Mouse (Mus musculus): Measurements from ENCODE around the gene Rab20. TPM values are rescaled to one million over a fixed set of nuclear protein-coding genes. Genes with fewer than 3 reads are reported as not detected.

Gene Rab20
- polyA plus RNA-seq, 1 experiment from 2014 or later, result 0.77 TPM

GRCm38 (mm10) chr8:11430688-11431087 lies 47.8 kb downstream of the Rab20 start:
- Histone ChIP-seq H3K27me3 (ENCODE audit: control insufficient read depth, insufficient read depth, low read depth, low read length) (no peaks in the 10 kb centered on the region), H3K36me3 (ENCODE audit: control insufficient read depth, insufficient read depth, low read length) (no peaks in the 10 kb centered on the region), H3K4me2 (ENCODE audit: low read length) (no peak overlapping the region), H3K9me3 (replicated peaks; ENCODE audit: control insufficient read depth, low read length, poor library complexity, severe bottlenecking) (no peaks in the 10 kb centered on the region), H3K4me3 (ENCODE audit: low read depth, low read length) (no peak overlapping the region), H3K4me1 (ENCODE audit: control insufficient read depth, insufficient read depth, low read length) (no peaks in the 10 kb centered on the region), H3K27ac (ENCODE audit: low read length) (no peak overlapping the region), H3K9ac (ENCODE audit: low read depth, low read length) (no peak overlapping the region)
- 53% methylated on average over 5 of the region's 5 CpGs for WGBS
- ATAC-seq, result no peak

DNA sequence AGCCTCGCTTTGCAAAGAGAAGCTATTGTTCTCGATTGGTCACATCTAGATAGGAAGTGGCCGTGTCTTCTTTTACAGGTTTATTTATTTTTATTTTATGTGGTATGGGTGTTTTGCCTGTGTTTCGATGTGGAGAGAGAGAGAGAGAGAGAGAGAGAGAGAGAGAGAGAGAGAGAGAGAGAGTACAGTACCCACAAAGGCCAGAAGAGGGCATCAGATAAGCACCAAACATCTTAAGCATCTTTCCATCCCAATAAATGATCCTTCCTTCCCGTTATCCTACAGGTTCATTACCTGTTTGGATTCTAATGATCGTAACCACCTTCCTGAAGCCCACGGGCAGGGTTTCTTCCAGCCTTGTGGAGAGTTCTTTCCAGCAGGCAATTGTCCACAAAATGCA lies 55.4 kb downstream of the Rab20 start:
- Histone ChIP-seq H3K4me1 (ENCODE audit: control insufficient read depth, insufficient read depth, low read length) (peaks cover 3% of the 10 kb centered on the region), H3K4me2 (ENCODE audit: low read length) (no peak overlapping the region), H3K27ac (ENCODE audit: low read length) (no peak overlapping the region), H3K36me3 (ENCODE audit: control insufficient read depth, insufficient read depth, low read length) (no peaks in the 10 kb centered on the region), H3K27me3 (ENCODE audit: control insufficient read depth, insufficient read depth, low read depth, low read length) (no peaks in the 10 kb centered on the region), H3K4me3 (ENCODE audit: low read depth, low read length) (no peak overlapping the region), H3K9me3 (replicated peaks; ENCODE audit: control insufficient read depth, low read length, poor library complexity, severe bottlenecking) (no peaks in the 10 kb centered on the region), H3K9ac (ENCODE audit: low read depth, low read length) (no peak overlapping the region)
- WGBS, result 60% methylated on average over 7 of the region's 7 CpGs
- no peak for ATAC-seq

- ATAC-seq, result no peak
- WGBS, result 87% methylated on average over 6 of the region's 6 CpGs
- H3K4me1 ChIP-seq (ENCODE audit: control insufficient read depth, insufficient read depth, low read length), result peaks cover 3% of the 10 kb centered on the region
- no peak overlapping the region for H3K9ac ChIP-seq (ENCODE audit: low read depth, low read length)
- no peaks in the 10 kb centered on the region for H3K9me3 ChIP-seq (replicated peaks; ENCODE audit: control insufficient read depth, low read length, poor library complexity, severe bottlenecking)
- H3K4me3 ChIP-seq (ENCODE audit: low read depth, low read length), result no peak overlapping the region
- H3K4me2 ChIP-seq (ENCODE audit: low read length), result no peak overlapping the region
- H3K27me3 ChIP-seq (ENCODE audit: control insufficient read depth, insufficient read depth, low read depth, low read length), result no peaks in the 10 kb centered on the region
- H3K27ac ChIP-seq (ENCODE audit: low read length), result no peak overlapping the region
- H3K36me3 ChIP-seq (ENCODE audit: control insufficient read depth, insufficient read depth, low read length), result no peaks in the 10 kb centered on the region
Measured at GRCm38 (mm10) chr8:11421968-11422367, 56.5 kb downstream of the Rab20 start.

- no peak for ATAC-seq
- no peak overlapping the region for H3K27ac ChIP-seq (ENCODE audit: low read length)
- no peaks in the 10 kb centered on the region for H3K36me3 ChIP-seq (ENCODE audit: control insufficient read depth, insufficient read depth, low read length)
- no peak overlapping the region for H3K4me2 ChIP-seq (ENCODE audit: low read length)
- H3K9me3 ChIP-seq (replicated peaks; ENCODE audit: control insufficient read depth, low read length, poor library complexity, severe bottlenecking), result no peaks in the 10 kb centered on the region
- H3K4me3 ChIP-seq (ENCODE audit: low read depth, low read length), result no peak overlapping the region
- H3K27me3 ChIP-seq (ENCODE audit: control insufficient read depth, insufficient read depth, low read depth, low read length), result no peaks in the 10 kb centered on the region
- peaks cover 3% of the 10 kb centered on the region for H3K4me1 ChIP-seq (ENCODE audit: control insufficient read depth, insufficient read depth, low read length)
- H3K9ac ChIP-seq (ENCODE audit: low read depth, low read length), result no peak overlapping the region
- 43% methylated on average over 14 of the region's 14 CpGs for WGBS
Measured at GRCm38 (mm10) chr8:11421105-11421504, 57.4 kb downstream of the Rab20 start.

DNA sequence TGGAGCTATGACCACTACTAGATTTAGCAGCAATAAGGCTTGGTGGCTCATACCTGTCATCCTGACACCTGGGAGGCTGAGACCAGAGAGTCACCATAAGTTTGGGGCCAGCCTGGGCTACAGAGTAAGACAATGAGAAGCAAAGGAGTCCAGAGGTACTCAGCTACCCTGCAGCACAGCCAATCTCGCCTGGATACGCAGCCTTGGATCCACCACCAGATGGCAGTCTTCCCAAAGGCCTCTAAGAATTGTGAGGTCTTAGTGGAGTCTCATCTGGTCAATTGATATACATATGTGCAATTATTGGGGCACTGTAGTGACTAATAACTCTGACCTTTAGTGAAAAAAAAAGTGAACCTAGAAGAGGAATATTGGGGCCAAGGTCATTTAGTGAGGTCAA lies 58.9 kb downstream of the Rab20 start:
- H3K9ac ChIP-seq (ENCODE audit: low read depth, low read length), result no peak overlapping the region
- no peak overlapping the region for H3K4me3 ChIP-seq (ENCODE audit: low read depth, low read length)
- peaks cover 10% of the 10 kb centered on the region for H3K4me1 ChIP-seq (ENCODE audit: control insufficient read depth, insufficient read depth, low read length)
- ATAC-seq, result peak; percentile 38
- H3K36me3 ChIP-seq (ENCODE audit: control insufficient read depth, insufficient read depth, low read length), result no peaks in the 10 kb centered on the region
- H3K27me3 ChIP-seq (ENCODE audit: control insufficient read depth, insufficient read depth, low read depth, low read length), result no peaks in the 10 kb centered on the region
- no peak overlapping the region for H3K27ac ChIP-seq (ENCODE audit: low read length)
- 19% methylated on average over 2 of the region's 2 CpGs for WGBS
- no peak overlapping the region for H3K4me2 ChIP-seq (ENCODE audit: low read length)
- no peaks in the 10 kb centered on the region for H3K9me3 ChIP-seq (replicated peaks; ENCODE audit: control insufficient read depth, low read length, poor library complexity, severe bottlenecking)

DNA sequence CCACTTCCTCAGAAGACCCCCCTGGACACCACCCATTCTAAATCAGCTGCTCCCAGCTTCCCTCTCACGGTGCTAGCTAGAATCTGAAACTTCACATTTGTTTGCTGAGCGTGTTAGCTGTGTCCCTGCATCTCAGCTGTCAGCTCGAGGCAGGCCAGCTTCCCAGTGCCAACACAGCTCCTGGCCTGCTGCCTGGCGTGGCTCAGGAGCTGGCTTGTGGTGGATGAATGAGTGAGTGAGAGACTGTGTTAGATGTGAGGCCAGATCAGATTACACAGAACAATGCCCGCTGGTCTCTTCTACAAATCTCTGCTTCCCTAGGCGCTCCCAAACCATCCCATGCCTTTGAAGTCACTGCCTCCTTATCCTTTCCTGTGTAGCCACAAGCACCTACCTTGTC lies 59.3 kb downstream of the Rab20 start:
- H3K27ac ChIP-seq (ENCODE audit: low read length), result peak overlapping the region; percentile 44; the same call in 1 of the 2 replicates
- H3K4me2 ChIP-seq (ENCODE audit: low read length), result peak overlapping the region; percentile 15; the same call in 1 of the 2 replicates
- no peaks in the 10 kb centered on the region for H3K9me3 ChIP-seq (replicated peaks; ENCODE audit: control insufficient read depth, low read length, poor library complexity, severe bottlenecking)
- 36% methylated on average over 6 of the region's 6 CpGs for WGBS
- no peaks in the 10 kb centered on the region for H3K36me3 ChIP-seq (ENCODE audit: control insufficient read depth, insufficient read depth, low read length)
- peak; percentile 70 for ATAC-seq
- no peak overlapping the region for H3K4me3 ChIP-seq (ENCODE audit: low read depth, low read length)
- no peaks in the 10 kb centered on the region for H3K27me3 ChIP-seq (ENCODE audit: control insufficient read depth, insufficient read depth, low read depth, low read length)
- H3K4me1 ChIP-seq (ENCODE audit: control insufficient read depth, insufficient read depth, low read length), result peaks cover 14% of the 10 kb centered on the region
- no peak overlapping the region for H3K9ac ChIP-seq (ENCODE audit: low read depth, low read length)

GRCm38 (mm10) chr8:11417762-11418161 lies 60.7 kb downstream of the Rab20 start:
- H3K36me3 ChIP-seq (ENCODE audit: control insufficient read depth, insufficient read depth, low read length), result no peaks in the 10 kb centered on the region
- 52% methylated on average over 13 of the region's 13 CpGs for WGBS
- no peak for ATAC-seq
- no peaks in the 10 kb centered on the region for H3K27me3 ChIP-seq (ENCODE audit: control insufficient read depth, insufficient read depth, low read depth, low read length)
- peaks cover 20% of the 10 kb centered on the region for H3K4me1 ChIP-seq (ENCODE audit: control insufficient read depth, insufficient read depth, low read length)
- H3K27ac ChIP-seq (ENCODE audit: low read length), result no peak overlapping the region
- no peak overlapping the region for H3K9ac ChIP-seq (ENCODE audit: low read depth, low read length)
- H3K4me2 ChIP-seq (ENCODE audit: low read length), result no peak overlapping the region
- H3K9me3 ChIP-seq (replicated peaks; ENCODE audit: control insufficient read depth, low read length, poor library complexity, severe bottlenecking), result no peaks in the 10 kb centered on the region
- no peak overlapping the region for H3K4me3 ChIP-seq (ENCODE audit: low read depth, low read length)

DNA sequence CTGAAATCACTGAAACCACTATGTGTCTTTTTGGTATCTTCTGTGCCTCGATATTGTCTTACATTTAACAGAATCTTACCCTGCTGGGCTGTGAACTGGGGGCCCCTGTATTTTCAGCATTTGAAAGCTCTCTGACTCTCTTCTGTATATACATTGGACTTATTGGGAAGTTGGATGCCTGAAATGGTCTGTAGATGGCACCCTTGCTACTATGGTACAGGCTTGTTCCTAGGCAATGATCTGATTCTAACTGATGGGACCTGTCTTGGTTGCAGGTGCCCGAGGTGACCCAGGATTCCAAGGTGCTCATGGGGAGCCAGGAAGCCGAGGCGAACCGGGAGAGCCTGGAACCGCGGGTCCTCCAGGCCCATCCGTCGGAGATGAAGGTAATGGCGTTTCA lies 63.4 kb downstream of the Rab20 start:
- Histone ChIP-seq H3K4me2 (ENCODE audit: low read length) (no peak overlapping the region), H3K4me1 (ENCODE audit: control insufficient read depth, insufficient read depth, low read length) (peaks cover 20% of the 10 kb centered on the region), H3K27ac (ENCODE audit: low read length) (peak overlapping the region; percentile 78), H3K36me3 (ENCODE audit: control insufficient read depth, insufficient read depth, low read length) (no peaks in the 10 kb centered on the region), H3K9ac (ENCODE audit: low read depth, low read length) (no peak overlapping the region), H3K9me3 (replicated peaks; ENCODE audit: control insufficient read depth, low read length, poor library complexity, severe bottlenecking) (no peaks in the 10 kb centered on the region), H3K27me3 (ENCODE audit: control insufficient read depth, insufficient read depth, low read depth, low read length) (no peaks in the 10 kb centered on the region), H3K4me3 (ENCODE audit: low read depth, low read length) (no peak overlapping the region)
- WGBS, result 84% methylated on average over 10 of the region's 10 CpGs
- ATAC-seq, result no peak

GRCm38 (mm10) chr8:11414304-11414703 lies 64.2 kb downstream of the Rab20 start:
- no peaks in the 10 kb centered on the region for H3K36me3 ChIP-seq (ENCODE audit: control insufficient read depth, insufficient read depth, low read length)
- no peaks in the 10 kb centered on the region for H3K27me3 ChIP-seq (ENCODE audit: control insufficient read depth, insufficient read depth, low read depth, low read length)
- no peaks in the 10 kb centered on the region for H3K9me3 ChIP-seq (replicated peaks; ENCODE audit: control insufficient read depth, low read length, poor library complexity, severe bottlenecking)
- no peak overlapping the region for H3K4me3 ChIP-seq (ENCODE audit: low read depth, low read length)
- peaks cover 20% of the 10 kb centered on the region for H3K4me1 ChIP-seq (ENCODE audit: control insufficient read depth, insufficient read depth, low read length)
- H3K27ac ChIP-seq (ENCODE audit: low read length), result peak overlapping the region; percentile 78
- H3K4me2 ChIP-seq (ENCODE audit: low read length), result peak overlapping the region; percentile 13
- 13% methylated on average over 8 of the region's 8 CpGs for WGBS
- ATAC-seq, result peak; percentile 82
- peak overlapping the region; percentile 39; the same call in 1 of the 2 replicates for H3K9ac ChIP-seq (ENCODE audit: low read depth, low read length)
